Mouse (Mus musculus): Measurements from ENCODE around the gene Coa4. TPM values are rescaled to one million over a fixed set of nuclear protein-coding genes. Genes with fewer than 3 reads are reported as not detected.
A peak's percentile ranks its signal among the peaks of the same experiment; 100 is the strongest.

Coa4 gene
- polyA plus RNA-seq, 2 experiments = 15.5 to 22.3 TPM

DNA sequence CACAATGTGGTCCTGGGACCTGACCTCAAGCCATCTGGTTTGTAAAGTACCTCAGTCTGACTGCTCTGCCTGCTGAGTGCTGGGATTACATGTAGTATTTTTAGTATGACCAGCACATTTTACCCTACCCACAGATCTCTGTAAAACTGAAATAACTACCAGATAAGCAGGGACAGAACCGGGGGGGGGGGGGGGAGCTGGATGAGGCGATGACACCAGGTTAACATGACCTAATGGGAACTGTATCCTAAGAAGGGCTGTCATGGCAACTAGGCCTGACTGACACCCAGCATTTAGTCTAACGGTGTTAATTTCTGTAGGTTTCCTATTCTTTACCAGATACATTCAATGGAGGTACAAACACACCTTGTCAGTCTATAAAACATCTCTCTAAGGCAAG, 12.9 kb downstream of the Coa4 start:
- Histone ChIP-seq H3K27ac (replicated peaks; ENCODE audit: low read depth, low read length) (no peak overlapping the region), H3K9ac (ENCODE audit: low read depth, low read length, severe bottlenecking) (no peak overlapping the region), H3K4me3 (replicated peaks; ENCODE audit: low read length) (no peak overlapping the region), H3K27me3 (ENCODE audit: control insufficient read depth, insufficient read depth, low read length) (no peaks in the 10 kb centered on the region), H3K9me3 (ENCODE audit: control insufficient read depth, low read length) (no peaks in the 10 kb centered on the region), H3K4me1 (ENCODE audit: control insufficient read depth, insufficient read depth, low read length) (no peaks in the 10 kb centered on the region), H3K4me2 (replicated peaks; ENCODE audit: low read depth, low read length, severe bottlenecking) (no peak overlapping the region), H3K36me3 (ENCODE audit: control insufficient read depth, insufficient read depth, low read length) (peaks cover 34% of the 10 kb centered on the region)
- no peak for TF ChIP-seq POLR2A (IDR thresholded peaks at IDR 0.05; ENCODE audit: borderline replicate concordance, extremely low read depth, insufficient read depth, insufficient read length)
- 86% methylated on average over 3 of the region's 3 CpGs for WGBS
- ATAC-seq (ENCODE audit: low FRiP score, low read depth) (no peak), DNase-seq (ENCODE audit: low spot score) (no peak)

DNA sequence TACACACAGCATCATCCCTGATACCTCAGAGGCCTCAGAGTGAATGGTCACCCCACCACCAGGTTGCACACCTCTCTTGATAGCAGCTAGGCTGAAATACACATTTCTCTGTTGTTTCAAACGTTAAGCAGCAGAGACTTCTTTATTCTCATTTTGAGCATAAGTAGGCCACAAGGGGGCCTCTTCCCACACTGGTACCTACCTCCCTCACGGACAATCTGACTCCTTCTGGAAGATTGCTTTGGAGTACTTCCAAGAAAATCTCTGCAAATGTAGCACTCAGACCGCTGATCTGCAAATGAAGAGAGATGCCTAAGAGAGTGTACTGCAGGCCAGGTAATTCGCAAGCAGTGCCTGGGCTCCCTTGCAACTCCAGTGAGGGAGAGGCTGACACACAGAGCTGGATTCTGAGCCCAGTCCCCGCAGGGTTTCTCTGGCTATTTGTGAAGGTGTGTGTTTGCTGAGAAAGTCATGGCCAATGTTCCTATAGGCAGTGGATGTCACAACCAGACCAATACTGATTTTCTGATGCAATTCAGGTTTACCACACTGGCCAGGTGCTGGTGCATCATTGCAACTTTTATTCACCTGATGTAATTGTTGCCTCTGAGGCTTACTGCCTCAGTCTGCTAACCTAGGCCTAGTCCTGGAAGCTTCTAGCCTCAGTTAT, 13.6 kb downstream of the Coa4 start:
- Histone ChIP-seq H3K9ac (ENCODE audit: low read depth, low read length, severe bottlenecking) (0 out of 2 replicates have a peak overlapping the region, but pooled peaks have one; percentile 12), H3K36me3 (ENCODE audit: control insufficient read depth, insufficient read depth, low read length) (peaks cover 34% of the 10 kb centered on the region), H3K4me1 (ENCODE audit: control insufficient read depth, insufficient read depth, low read length) (no peaks in the 10 kb centered on the region), H3K9me3 (ENCODE audit: control insufficient read depth, low read length) (no peaks in the 10 kb centered on the region), H3K27me3 (ENCODE audit: control insufficient read depth, insufficient read depth, low read length) (no peaks in the 10 kb centered on the region), H3K4me2 (replicated peaks; ENCODE audit: low read depth, low read length, severe bottlenecking) (no peak overlapping the region), H3K27ac (replicated peaks; ENCODE audit: low read depth, low read length) (no peak overlapping the region), H3K4me3 (replicated peaks; ENCODE audit: low read length) (no peak overlapping the region)
- no peak for TF ChIP-seq POLR2A (IDR thresholded peaks at IDR 0.05; ENCODE audit: borderline replicate concordance, extremely low read depth, insufficient read depth, insufficient read length)
- ATAC-seq (ENCODE audit: low FRiP score, low read depth) = no peak
- 59% methylated on average over 5 of the region's 5 CpGs for WGBS
- DNase-seq (ENCODE audit: low spot score) = peak; percentile 35

DNA sequence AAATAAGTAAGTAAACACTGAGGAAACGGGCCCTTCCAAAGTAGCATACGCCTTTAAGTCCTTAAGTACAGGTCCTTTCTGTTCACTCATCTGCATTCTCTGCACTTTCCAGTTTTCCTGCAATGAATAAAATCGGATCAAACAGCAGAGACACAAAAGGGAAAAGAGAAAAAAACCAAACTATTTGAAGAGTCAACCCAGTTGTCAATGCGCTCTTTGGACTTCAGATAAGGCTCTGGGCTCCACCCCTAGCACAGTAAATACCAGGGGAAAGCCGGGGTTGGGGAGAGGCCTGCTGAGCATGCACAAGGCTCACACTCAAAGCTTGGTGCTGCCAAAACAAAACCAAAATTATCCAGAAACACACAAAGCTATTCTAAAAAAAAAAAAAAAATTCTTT, 18.1 kb downstream of the Coa4 start:
- H3K9ac ChIP-seq (ENCODE audit: low read depth, low read length, severe bottlenecking) = 0 out of 2 replicates have a peak overlapping the region, but pooled peaks have one; percentile 3
- no peak for TF ChIP-seq POLR2A (IDR thresholded peaks at IDR 0.05; ENCODE audit: borderline replicate concordance, extremely low read depth, insufficient read depth, insufficient read length)
- ATAC-seq (ENCODE audit: low FRiP score, low read depth) (no peak), DNase-seq (ENCODE audit: low spot score) (no peak)
- no peaks in the 10 kb centered on the region for H3K4me1 ChIP-seq (ENCODE audit: control insufficient read depth, insufficient read depth, low read length)
- peaks cover 15% of the 10 kb centered on the region for H3K36me3 ChIP-seq (ENCODE audit: control insufficient read depth, insufficient read depth, low read length)
- H3K27me3 ChIP-seq (ENCODE audit: control insufficient read depth, insufficient read depth, low read length) = no peaks in the 10 kb centered on the region
- H3K9me3 ChIP-seq (ENCODE audit: control insufficient read depth, low read length) = no peaks in the 10 kb centered on the region
- no peak overlapping the region for H3K4me2 ChIP-seq (replicated peaks; ENCODE audit: low read depth, low read length, severe bottlenecking)
- H3K27ac ChIP-seq (replicated peaks; ENCODE audit: low read depth, low read length) = peak overlapping the region; percentile 77
- WGBS = 68% methylated on average over 5 of the region's 5 CpGs
- no peak overlapping the region for H3K4me3 ChIP-seq (replicated peaks; ENCODE audit: low read length)

DNA sequence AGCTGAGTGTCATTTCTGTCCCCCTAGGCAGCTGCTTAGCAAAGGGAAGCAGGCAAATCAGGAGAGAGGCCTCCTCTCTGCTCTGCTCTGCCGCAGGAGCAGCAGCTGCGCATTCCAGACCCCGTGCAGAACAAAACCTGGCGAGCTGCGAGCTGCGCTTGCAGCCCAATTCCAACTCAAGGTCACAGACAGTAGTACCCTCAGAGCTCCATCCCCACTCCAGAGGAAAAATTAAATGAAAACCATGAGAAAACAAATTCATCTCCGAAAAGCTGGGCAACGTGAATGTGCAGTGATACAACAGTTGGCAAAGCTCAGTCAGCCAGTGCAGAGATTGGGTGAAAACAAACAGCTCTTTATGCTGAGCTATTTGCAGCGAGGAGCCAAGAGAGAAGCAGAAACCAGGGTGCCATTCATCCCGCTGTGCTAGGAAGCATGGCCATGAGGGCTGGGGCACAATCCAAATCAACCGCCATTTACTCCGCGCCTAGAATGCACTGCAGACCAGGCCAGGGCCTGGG, 18.6 kb downstream of the Coa4 start:
- ATAC-seq (ENCODE audit: low FRiP score, low read depth) = peak; percentile 84
- H3K4me2 ChIP-seq (replicated peaks; ENCODE audit: low read depth, low read length, severe bottlenecking) = no peak overlapping the region; the same call in 1 of the 2 replicates
- no peaks in the 10 kb centered on the region for H3K27me3 ChIP-seq (ENCODE audit: control insufficient read depth, insufficient read depth, low read length)
- WGBS = 40% methylated on average over 13 of the region's 13 CpGs
- no peak for TF ChIP-seq POLR2A (IDR thresholded peaks at IDR 0.05; ENCODE audit: borderline replicate concordance, extremely low read depth, insufficient read depth, insufficient read length)
- 0 out of 2 replicates have a peak overlapping the region, but pooled peaks have one; percentile 3 for H3K9ac ChIP-seq (ENCODE audit: low read depth, low read length, severe bottlenecking)
- no peaks in the 10 kb centered on the region for H3K9me3 ChIP-seq (ENCODE audit: control insufficient read depth, low read length)
- H3K4me3 ChIP-seq (replicated peaks; ENCODE audit: low read length) = no peak overlapping the region
- no peaks in the 10 kb centered on the region for H3K4me1 ChIP-seq (ENCODE audit: control insufficient read depth, insufficient read depth, low read length)
- peaks cover 10% of the 10 kb centered on the region for H3K36me3 ChIP-seq (ENCODE audit: control insufficient read depth, insufficient read depth, low read length)
- DNase-seq (ENCODE audit: low spot score) = peak; percentile 49
- peak overlapping the region; percentile 77 for H3K27ac ChIP-seq (replicated peaks; ENCODE audit: low read depth, low read length)

DNA sequence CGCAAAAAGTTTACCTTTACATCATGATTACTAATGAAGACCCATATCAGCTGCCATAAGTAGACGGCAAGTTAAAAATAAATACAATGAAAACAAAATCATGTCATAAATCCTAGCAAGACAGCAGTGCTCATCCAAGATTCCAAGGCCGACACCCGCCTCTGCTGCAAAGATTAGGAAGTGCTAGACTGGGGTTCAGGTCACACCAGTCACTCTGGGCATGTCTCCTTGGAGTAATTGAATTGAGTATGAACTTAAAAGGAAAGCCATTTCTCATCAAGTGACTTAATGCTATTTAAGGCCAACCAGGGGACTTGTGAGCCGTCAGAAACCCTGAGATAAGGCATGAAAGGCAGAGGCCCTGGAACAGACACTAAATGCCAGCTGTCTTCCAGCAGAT, 20.4 kb downstream of the Coa4 start:
- Histone ChIP-seq H3K4me3 (replicated peaks; ENCODE audit: low read length) (no peak overlapping the region), H3K4me2 (replicated peaks; ENCODE audit: low read depth, low read length, severe bottlenecking) (no peak overlapping the region), H3K36me3 (ENCODE audit: control insufficient read depth, insufficient read depth, low read length) (peaks cover 2% of the 10 kb centered on the region), H3K9ac (ENCODE audit: low read depth, low read length, severe bottlenecking) (no peak overlapping the region), H3K4me1 (ENCODE audit: control insufficient read depth, insufficient read depth, low read length) (no peaks in the 10 kb centered on the region), H3K9me3 (ENCODE audit: control insufficient read depth, low read length) (no peaks in the 10 kb centered on the region), H3K27ac (replicated peaks; ENCODE audit: low read depth, low read length) (no peak overlapping the region), H3K27me3 (ENCODE audit: control insufficient read depth, insufficient read depth, low read length) (no peaks in the 10 kb centered on the region)
- no peak for TF ChIP-seq POLR2A (IDR thresholded peaks at IDR 0.05; ENCODE audit: borderline replicate concordance, extremely low read depth, insufficient read depth, insufficient read length)
- DNase-seq (ENCODE audit: low spot score) = no peak
- no peak for ATAC-seq (ENCODE audit: low FRiP score, low read depth)
- 80% methylated on average over 5 of the region's 5 CpGs for WGBS

All from limb, embryonic 14.5 days (tissue).